Mouse (Mus musculus) bone marrow macrophage, adult 2 months (primary cell): ENCODE measurements around the gene Miga1.

Experiments used
- CTCF ChIP-seq: IDR thresholded peaks from 2 replicates; pipeline ENCODE4 v1.5.1; 2012; ENCODE audit warnings: low read depth, mild to moderate bottlenecking, low read length, moderate library complexity
- POLR2A ChIP-seq: IDR thresholded peaks from 2 replicates; pipeline ENCODE4 v1.6.1; 2012; ENCODE audit warnings: mild to moderate bottlenecking, low read depth, low read length, borderline replicate concordance

- TF ChIP-seq CTCF (no peak), POLR2A (no peak)
Measured at GRCm38 (mm10) chr3:152257528-152257927, 82.7 kb downstream of the Miga1 start.
